Mouse (Mus musculus) midbrain, embryonic 10.5 days (tissue): ENCODE measurements around the gene Zbtb32. TPM values are rescaled to one million over a fixed set of nuclear protein-coding genes. Genes with fewer than 3 reads are reported as not detected.

Experiments
- DNase-seq: peaks from one replicate; pipeline ENCODE4 v3.0.0-alpha.2; 2017; ENCODE audit warnings: low spot score
- H3K27ac ChIP-seq: fragments of 300-500 bp; sonication (generic); replicated peaks from 2 replicates; pipeline ENCODE4 v1.5.1; 2016; ENCODE audit warnings: mild to moderate bottlenecking
- H3K27me3 ChIP-seq: fragments of 300-500 bp; sonication (generic); 2 replicates; pipeline ENCODE4 v1.6.1; 2016; ENCODE audit warnings: low read depth, mild to moderate bottlenecking; ENCODE audit not compliant: poor library complexity, severe bottlenecking
- H3K36me3 ChIP-seq: fragments of 300-500 bp; sonication (generic); 2 replicates; pipeline ENCODE4 v1.6.1; 2016; ENCODE audit warnings: mild to moderate bottlenecking, moderate library complexity
- H3K4me1 ChIP-seq: fragments of 300-500 bp; sonication (generic); 2 replicates; pipeline ENCODE4 v1.6.1; 2016
- H3K4me3 ChIP-seq: fragments of 300-500 bp; sonication (generic); 2 replicates; pipeline ENCODE4 v1.5.1; 2016; ENCODE audit warnings: mild to moderate bottlenecking, moderate library complexity
- H3K9me3 ChIP-seq: fragments of 300-500 bp; sonication (generic); replicated peaks from 2 replicates; pipeline ENCODE4 v1.6.1; 2016; ENCODE audit warnings: mild to moderate bottlenecking
- WGBS: fragments of 180-500 bp; shearing (Covaris S2); methylation state at CpG from one replicate; pipeline ENCODE4 v1.1.7; 2016; 5-methylcytosine and 5-hydroxymethylcytosine counted together
- polyA plus RNA-seq: library from polyadenylated mRNA; unstranded; fragments of >200 nt; fragmentation: Nextera tagmentation; extraction: Ambion mirVana; gene quantifications from 2 replicates; pipeline ENCODE4 v1.2.1, GENCODE M21; 2016

Zbtb32 gene
- polyA plus RNA-seq, 1 experiment from 2014 or later, result 0.26 TPM

DNA sequence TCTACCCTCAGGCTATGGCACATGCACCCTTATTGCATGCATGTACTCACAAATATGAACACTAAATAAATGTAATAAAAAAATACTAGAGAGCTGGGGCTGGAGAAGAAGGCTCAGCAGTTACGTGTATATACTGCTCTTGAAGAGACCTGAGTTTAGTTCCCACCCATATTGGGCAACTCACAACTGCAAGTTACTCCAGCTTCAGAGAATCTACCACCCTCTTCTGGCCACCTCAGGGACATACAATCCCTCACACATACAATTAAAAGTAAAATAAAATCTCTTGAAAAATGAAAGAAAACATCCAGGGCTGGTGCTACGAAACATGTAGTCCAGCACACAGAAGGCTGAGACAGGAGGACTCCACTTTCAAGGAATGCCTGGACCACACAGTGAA, 15.7 kb upstream of the Zbtb32 start:
- Histone ChIP-seq H3K27ac (no peak overlapping the region), H3K36me3 (peaks cover 46% of the 10 kb centered on the region), H3K27me3 (no peaks in the 10 kb centered on the region), H3K9me3 (no peaks in the 10 kb centered on the region), H3K4me1 (no peaks in the 10 kb centered on the region), H3K4me3 (no peak overlapping the region)
- 78% methylated on average over 2 of the region's 2 CpGs for WGBS
- no peak for DNase-seq

DNA sequence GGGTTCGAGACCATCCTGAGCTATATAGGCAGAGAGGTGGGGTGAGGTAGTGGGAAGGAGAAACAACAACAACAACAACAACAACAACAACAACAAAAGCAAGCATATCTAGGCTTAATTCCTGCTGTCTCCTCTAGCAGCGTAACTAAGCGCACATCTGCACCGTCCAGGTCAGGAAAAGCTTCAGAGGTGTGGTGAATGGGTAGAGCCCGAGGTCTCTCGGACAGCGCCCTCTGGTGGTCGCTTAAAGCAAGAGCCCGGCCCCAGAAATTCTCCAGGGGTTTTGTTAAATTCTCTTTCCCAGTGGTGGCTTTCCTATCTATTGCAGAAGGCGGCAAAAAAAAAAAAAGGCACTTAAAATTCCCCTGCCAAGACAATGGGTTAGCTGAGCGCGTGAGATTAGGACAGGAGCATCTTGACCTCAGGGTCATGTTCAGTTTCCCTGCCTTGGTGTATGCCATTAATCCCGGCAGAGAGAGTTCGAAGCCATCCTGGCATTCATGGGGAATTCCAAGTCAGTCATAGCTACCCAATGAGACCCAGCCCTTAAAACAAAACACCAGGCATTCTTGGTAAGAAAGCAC, 14.9 kb upstream of the Zbtb32 start:
- H3K4me3 ChIP-seq, result no peak overlapping the region
- H3K27ac ChIP-seq, result no peak overlapping the region
- H3K4me1 ChIP-seq, result 0 out of 2 replicates have a peak, but pooled peaks cover 2% of the 10 kb centered on the region
- WGBS, result 27% methylated on average over 14 of the region's 14 CpGs
- H3K9me3 ChIP-seq, result no peaks in the 10 kb centered on the region
- H3K27me3 ChIP-seq, result no peaks in the 10 kb centered on the region
- peak; percentile 65 for DNase-seq
- H3K36me3 ChIP-seq, result peaks cover 38% of the 10 kb centered on the region

- no peak within 1 kb of the TSS for H3K27ac ChIP-seq
- 0 out of 2 replicates have a peak, but pooled peaks cover 8% of the 10 kb centered on the region for H3K4me1 ChIP-seq
- no peaks in the 10 kb centered on the region for H3K9me3 ChIP-seq
- DNase-seq, result no peak
- no peak within 1 kb of the TSS for H3K4me3 ChIP-seq
- H3K36me3 ChIP-seq, result peaks cover 30% of the 10 kb centered on the region
- 79% methylated on average over 8 of the region's 8 CpGs for whole genome bisulfite sequencing
- no peaks in the 10 kb centered on the region for H3K27me3 ChIP-seq
Observed at GRCm38 (mm10) chr7:30612654-30613402, 14.1 kb upstream of the Zbtb32 start, which contains the start of gene Upk1a. Upk1a (minus strand) TSS chr7:30612847.

DNA sequence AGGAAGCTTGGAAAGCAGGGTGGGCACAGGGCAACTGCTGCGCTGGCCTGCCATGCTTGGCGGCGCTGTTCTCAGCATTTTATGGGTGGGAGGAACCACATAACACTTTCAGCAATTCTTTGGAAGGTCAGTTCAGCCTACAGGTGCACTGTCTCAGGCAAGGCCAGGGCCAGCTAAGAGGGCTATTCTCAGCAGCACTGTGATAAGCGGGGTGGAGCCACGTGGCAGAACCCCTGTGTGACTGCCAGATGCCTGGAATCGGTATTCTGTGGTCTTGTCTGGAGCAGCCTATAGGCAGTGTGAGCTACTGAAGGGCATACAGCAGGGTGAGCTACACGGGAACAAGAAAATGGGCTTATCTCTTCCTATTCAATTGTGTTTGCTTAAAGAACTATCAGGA, 11.3 kb upstream of the Zbtb32 start:
- Histone ChIP-seq H3K9me3 (no peaks in the 10 kb centered on the region), H3K4me3 (no peak overlapping the region), H3K4me1 (0 out of 2 replicates have a peak, but pooled peaks cover 8% of the 10 kb centered on the region), H3K27me3 (no peaks in the 10 kb centered on the region), H3K27ac (no peak overlapping the region), H3K36me3 (peaks cover 2% of the 10 kb centered on the region)
- DNase-seq, result no peak
- 72% methylated on average over 7 of the region's 7 CpGs for WGBS

- 52% methylated on average over 14 of the region's 16 CpGs for WGBS
- no peak overlapping the region for H3K4me3 ChIP-seq
- no peaks in the 10 kb centered on the region for H3K36me3 ChIP-seq
- H3K27me3 ChIP-seq, result no peaks in the 10 kb centered on the region
- 0 out of 2 replicates have a peak, but pooled peaks cover 8% of the 10 kb centered on the region for H3K4me1 ChIP-seq
- DNase-seq, result no peak
- H3K9me3 ChIP-seq, result no peaks in the 10 kb centered on the region
- H3K27ac ChIP-seq, result no peak overlapping the region
Observed at GRCm38 (mm10) chr7:30608476-30608875, 9.8 kb upstream of the Zbtb32 start.

- no peaks in the 10 kb centered on the region for H3K36me3 ChIP-seq
- H3K9me3 ChIP-seq, result no peaks in the 10 kb centered on the region
- 0 out of 2 replicates have a peak, but pooled peaks cover 8% of the 10 kb centered on the region for H3K4me1 ChIP-seq
- WGBS, result 31% methylated on average over 8 of the region's 8 CpGs
- H3K27me3 ChIP-seq, result no peaks in the 10 kb centered on the region
- peak; percentile 69 for DNase-seq
- H3K4me3 ChIP-seq, result no peak overlapping the region
- no peak overlapping the region for H3K27ac ChIP-seq
Observed at GRCm38 (mm10) chr7:30607706-30608309, 9.1 kb upstream of the Zbtb32 start.

GRCm38 (mm10) chr7:30604944-30605343, 6.2 kb upstream of the Zbtb32 start:
- WGBS, result 86% methylated on average over 8 of the region's 8 CpGs

GRCm38 (mm10) chr7:30604424-30604823, 5.7 kb upstream of the Zbtb32 start:
- Histone ChIP-seq H3K4me3 (no peak overlapping the region), H3K9me3 (no peaks in the 10 kb centered on the region), H3K27ac (no peak overlapping the region), H3K36me3 (no peaks in the 10 kb centered on the region), H3K4me1 (peaks cover 17% of the 10 kb centered on the region), H3K27me3 (no peaks in the 10 kb centered on the region)
- DNase-seq, result no peak
- 69% methylated on average over 8 of the region's 8 CpGs for WGBS

More at GRCm38 (mm10) chr7:30604944-30605343, 6.2 kb upstream of the Zbtb32 start:
- no peak overlapping the region for H3K27ac ChIP-seq
- no peaks in the 10 kb centered on the region for H3K27me3 ChIP-seq
- H3K4me1 ChIP-seq, result peaks cover 11% of the 10 kb centered on the region
- H3K4me3 ChIP-seq, result no peak overlapping the region
- no peak for DNase-seq
- no peaks in the 10 kb centered on the region for H3K36me3 ChIP-seq
- no peaks in the 10 kb centered on the region for H3K9me3 ChIP-seq

DNA sequence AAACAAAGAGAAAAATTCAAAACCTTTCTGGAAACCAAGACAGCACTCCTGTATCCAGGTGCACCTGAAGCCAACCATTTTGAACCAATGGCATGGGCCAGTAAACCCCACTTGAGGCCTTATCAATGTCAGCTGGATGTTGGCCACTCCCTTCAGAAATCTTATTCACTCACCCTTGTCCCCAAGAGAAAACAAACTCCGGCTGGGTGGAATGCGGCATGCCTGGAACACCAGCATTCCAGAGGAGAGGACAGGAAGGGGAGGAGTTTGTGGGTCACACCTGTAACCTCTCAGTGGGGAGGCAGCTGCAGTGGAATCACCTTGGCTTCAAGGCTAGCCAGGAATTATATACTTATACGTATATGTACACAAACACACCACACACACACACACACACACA, 3.9 kb upstream of the Zbtb32 start:
- Histone ChIP-seq H3K36me3 (no peaks in the 10 kb centered on the region), H3K9me3 (no peaks in the 10 kb centered on the region), H3K4me3 (no peak overlapping the region), H3K4me1 (peaks cover 9% of the 10 kb centered on the region), H3K27ac (no peak overlapping the region), H3K27me3 (no peaks in the 10 kb centered on the region)
- WGBS, result 71% methylated on average over 3 of the region's 3 CpGs
- no peak for DNase-seq

- H3K9me3 ChIP-seq, result no peaks in the 10 kb centered on the region
- DNase-seq, result no peak
- no peak overlapping the region for H3K4me3 ChIP-seq
- WGBS, result 81% methylated on average over 7 of the region's 7 CpGs
- H3K27ac ChIP-seq, result no peak overlapping the region
- H3K36me3 ChIP-seq, result no peaks in the 10 kb centered on the region
- no peaks in the 10 kb centered on the region for H3K27me3 ChIP-seq
- peaks cover 9% of the 10 kb centered on the region for H3K4me1 ChIP-seq
Observed at GRCm38 (mm10) chr7:30600651-30601050, 1.9 kb upstream of the Zbtb32 start.

- H3K27ac ChIP-seq, result no peak overlapping the region
- H3K36me3 ChIP-seq, result no peaks in the 10 kb centered on the region
- no peaks in the 10 kb centered on the region for H3K27me3 ChIP-seq
- H3K4me3 ChIP-seq, result peak overlapping the region; percentile 26; the same call in 1 of the 2 replicates
- H3K4me1 ChIP-seq, result peaks cover 9% of the 10 kb centered on the region
- no peaks in the 10 kb centered on the region for H3K9me3 ChIP-seq
- peak; percentile 85 for DNase-seq
- WGBS, result 2% methylated on average over 16 of the region's 16 CpGs
Observed at GRCm38 (mm10) chr7:30599933-30600353, 1.2 kb upstream of the Zbtb32 start.

GRCm38 (mm10) chr7:30596811-30597210, 1.9 kb downstream of the Zbtb32 start:
- H3K4me3 ChIP-seq, result no peak overlapping the region
- WGBS, result 80% methylated on average over 5 of the region's 5 CpGs
- no peaks in the 10 kb centered on the region for H3K36me3 ChIP-seq
- H3K27ac ChIP-seq, result no peak overlapping the region
- no peaks in the 10 kb centered on the region for H3K9me3 ChIP-seq
- peaks cover 12% of the 10 kb centered on the region for H3K4me1 ChIP-seq
- no peak for DNase-seq
- no peaks in the 10 kb centered on the region for H3K27me3 ChIP-seq

- H3K36me3 ChIP-seq, result no peaks in the 10 kb centered on the region
- peaks cover 17% of the 10 kb centered on the region for H3K4me1 ChIP-seq
- no peak overlapping the region for H3K4me3 ChIP-seq
- H3K27me3 ChIP-seq, result no peaks in the 10 kb centered on the region
- H3K27ac ChIP-seq, result no peak overlapping the region
- H3K9me3 ChIP-seq, result no peaks in the 10 kb centered on the region
- no peak for DNase-seq
- 85% methylated on average over 5 of the region's 5 CpGs for WGBS
Observed at GRCm38 (mm10) chr7:30596093-30596492, 2.6 kb downstream of the Zbtb32 start.
